Mouse (Mus musculus): Measurements from ENCODE around the gene Exd2.

GRCm38 (mm10) chr12:80522006-80522405 lies 59.1 kb downstream of the Exd2 start:
- TF ChIP-seq CTCF (IDR thresholded peaks at IDR 0.05; ENCODE audit: extremely low read depth, insufficient read depth, low read length) (no peak), POLR2A (IDR thresholded peaks at IDR 0.05; ENCODE audit: extremely low read depth, insufficient read depth, low read length) (no peak)

All from cortical plate, adult 2 months (tissue).